Mouse (Mus musculus): ENCODE results near the gene Gm20696.

Gene Gm20696

GRCm38 (mm10) chr6:99217155-99217554 lies 449.4 kb downstream of the Gm20696 start:
- no peak for DNase-seq (ENCODE audit: low read depth, low spot score)

DNA sequence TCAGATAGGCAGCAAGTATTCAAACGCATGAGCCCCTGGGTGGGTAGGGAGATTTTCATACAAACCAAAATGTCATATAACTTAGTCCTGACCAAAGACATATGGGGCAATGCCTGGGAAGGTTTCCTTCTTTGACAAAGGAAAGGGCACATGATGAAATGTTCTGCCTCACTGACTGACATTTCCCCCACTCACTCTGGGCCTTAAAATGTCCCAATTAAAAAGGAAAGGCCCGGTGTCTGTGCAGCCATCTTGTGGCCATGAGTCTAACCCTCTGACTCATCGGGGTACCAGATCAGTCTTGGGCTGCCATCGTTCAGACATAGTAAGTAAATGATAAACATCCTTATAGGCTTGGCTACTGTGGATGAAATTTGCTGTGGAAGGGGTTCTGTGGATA lies 454.1 kb downstream of the Gm20696 start:
- no peak for DNase-seq (ENCODE audit: low read depth, low spot score)

DNA sequence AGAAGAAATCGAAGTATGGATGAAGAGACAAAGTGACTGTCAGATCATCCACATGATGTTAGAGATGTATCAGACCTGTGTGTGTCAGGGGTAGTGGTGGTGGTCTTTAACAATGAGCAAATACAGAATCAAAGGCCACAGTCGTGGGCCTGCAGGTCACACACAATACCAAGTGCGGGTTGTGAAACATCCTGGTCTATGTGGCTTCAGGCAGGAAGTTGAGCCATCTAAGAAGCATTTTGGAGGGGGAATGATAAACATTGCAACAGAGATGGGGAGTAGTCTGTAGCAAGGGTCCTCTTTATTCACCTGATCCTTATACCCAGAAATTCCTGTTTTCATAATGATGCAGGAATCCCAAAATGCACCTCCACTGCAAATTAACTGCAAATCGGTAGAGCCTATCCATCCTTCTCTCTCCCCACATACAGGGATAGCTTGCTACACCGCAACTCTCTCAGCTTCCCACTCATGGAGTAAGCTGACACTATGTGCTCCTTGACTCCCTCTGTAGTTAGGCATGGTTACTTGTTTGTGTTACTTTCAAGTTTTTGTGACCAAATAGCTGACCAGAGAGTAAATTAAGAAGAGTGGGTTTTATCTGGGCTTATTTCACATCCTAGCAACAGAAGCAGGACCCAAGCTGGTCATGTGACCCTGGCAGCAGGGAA lies 454.8 kb downstream of the Gm20696 start:
- DNase-seq (ENCODE audit: low read depth, low spot score) = no peak

- no peak for DNase-seq (ENCODE audit: low read depth, low spot score)
Measured at GRCm38 (mm10) chr6:99210161-99210560, 456.4 kb downstream of the Gm20696 start.
